Mouse (Mus musculus) common myeloid progenitor, adult 5-6 weeks (primary cell): ENCODE data around the gene Olfr1408. TPM values are rescaled to one million over a fixed set of nuclear protein-coding genes. Genes with fewer than 3 reads are reported as not detected.

Experiments used
- ATAC-seq: replicated peaks from 2 replicates; pipeline ENCODE4 v1.8.0; 2016; ENCODE audit warnings: low read depth, mild to moderate bottlenecking, moderate TSS enrichment, inconsistent platforms; ENCODE audit not compliant: poor library complexity, severe bottlenecking
- total RNA-seq: library from RNA; stranded (forward); fragments of 200-1000, 187-1606 nt; gene quantifications from 2 replicates; pipeline ENCODE4 v1.2.3, GENCODE M21; 2017

Gene Olfr1408
- total RNA-seq: not detected in 2 replicates

- no peak for ATAC-seq
Observed at GRCm38 (mm10) chr1:173137274-173137673, at the start of gene Olfr1408. Gene Olfr1408, minus strand, starts transcription at chr1:173137374.

- ATAC-seq: no peak
Observed at GRCm38 (mm10) chr1:173174154-173174842, 37.1 kb upstream of the Olfr1408 start.

Other genes with a start within 250 kb of the Olfr1408 start
- not detected in 2 replicates for gene Apcs, start 242.3 kb downstream of the Olfr1408 start, total RNA-seq
- gene Olfr16, start 187.0 kb downstream of the Olfr1408 start, total RNA-seq: not detected in 2 replicates
- gene Olfr1406, start 53.3 kb upstream of the Olfr1408 start, total RNA-seq: not detected in 2 replicates
- not detected in 2 replicates for gene Olfr218, start 60.4 kb upstream of the Olfr1408 start, total RNA-seq
- gene Olfr1404, start 75.0 kb upstream of the Olfr1408 start, total RNA-seq: not detected in 2 replicates
- 1.7 and 5.8 TPM in 2 replicates for gene Fcer1a, start 89.8 kb upstream of the Olfr1408 start, total RNA-seq
- not detected in 2 replicates for gene Olfr418, start 128.6 kb upstream of the Olfr1408 start, total RNA-seq
- not detected in 2 replicates for gene Mptx2, start 140.4 kb upstream of the Olfr1408 start, total RNA-seq
- 0.37 TPM in 1 of 2 replicates, not detected in the other for gene Ackr1, start 196.4 kb upstream of the Olfr1408 start, total RNA-seq
- 58.6 and 72.0 TPM in 2 replicates for gene Aim2, start 213.5 kb upstream of the Olfr1408 start, total RNA-seq
- 0.05 TPM in 1 of 2 replicates, not detected in the other for gene Cadm3, start 230.3 kb upstream of the Olfr1408 start, total RNA-seq